Mouse (Mus musculus) lung, adult 2 months (tissue): ENCODE results near the gene Syne3.

Experiments used
- CTCF ChIP-seq: fragments of 200-500 bp; IDR thresholded peaks from 2 replicates; pipeline ENCODE4 v1.5.1; 2011; ENCODE audit warnings: mild to moderate bottlenecking, low read length, control low read depth; ENCODE audit not compliant: insufficient read depth
- POLR2A ChIP-seq: fragments of 200-500 bp; IDR thresholded peaks from 2 replicates; pipeline ENCODE4 v1.6.1; 2011; ENCODE audit warnings: low read depth, mild to moderate bottlenecking, control low read depth, low read length, borderline replicate concordance; ENCODE audit errors: extremely low read depth

DNA sequence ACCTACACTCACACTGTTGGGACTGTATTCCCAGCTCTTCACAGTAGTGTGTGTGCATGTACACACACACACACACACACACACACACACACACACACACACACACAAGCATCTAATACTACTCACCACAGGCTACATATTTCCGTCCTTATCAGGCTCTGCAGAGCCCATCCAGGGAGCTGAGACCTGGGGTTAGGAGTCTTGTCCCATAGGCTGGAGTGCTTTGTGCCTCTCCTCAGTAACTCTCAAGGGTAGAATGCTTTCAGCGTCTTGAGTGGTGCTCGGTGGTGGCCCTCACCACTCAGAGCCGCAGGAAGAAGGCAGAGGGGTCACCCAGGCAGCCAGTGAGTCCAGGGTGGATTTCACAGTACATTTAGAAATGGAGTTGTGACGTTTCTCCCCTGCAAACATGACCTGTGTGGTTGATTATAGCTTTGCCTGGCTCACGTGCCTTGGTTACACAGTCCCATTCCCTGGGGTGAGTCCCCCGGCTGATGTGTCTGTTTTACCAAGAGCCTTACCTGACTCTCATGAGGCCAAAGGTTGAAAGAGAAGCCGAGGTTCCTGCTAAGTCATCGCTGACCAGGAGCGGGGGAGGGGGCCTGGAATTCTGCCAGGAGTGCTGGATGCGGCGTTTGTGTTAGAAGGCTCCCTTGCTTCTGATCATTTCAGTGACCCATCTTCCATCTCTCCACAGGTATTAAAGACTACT lies 30.1 kb upstream of the Syne3 start:
- no peak for TF ChIP-seq POLR2A
- TF ChIP-seq CTCF: no peak
